Mouse (Mus musculus): ENCODE data around the gene Agxt2. TPM values are rescaled to one million over a fixed set of nuclear protein-coding genes. Genes with fewer than 3 reads are reported as not detected.

The Agxt2 gene
- polyA plus RNA-seq (2012; rRNA removed) = 0.16 TPM in 2 replicates

GRCm38 (mm10) chr15:10358039-10358948 is at the start of gene Agxt2:
Gene Agxt2, plus strand, starts transcription at chr15:10358532.
- DNase-seq (ENCODE audit: low read depth) = no peak

GRCm38 (mm10) chr15:10311826-10312225 is 46.5 kb upstream of the Agxt2 start:
- DNase-seq (ENCODE audit: low read depth) = no peak

- no peak for DNase-seq (ENCODE audit: low read depth)
Observed at GRCm38 (mm10) chr15:10313522-10314455, 44.5 kb upstream of the Agxt2 start.

- DNase-seq (ENCODE audit: low read depth) = no peak
Observed at GRCm38 (mm10) chr15:10325080-10325479, 33.3 kb upstream of the Agxt2 start, which contains the start of gene Gm21973. Gene Gm21973, plus strand, starts transcription at chr15:10325380.

- DNase-seq (ENCODE audit: low read depth) = no peak
Observed at GRCm38 (mm10) chr15:10330626-10331025, 27.7 kb upstream of the Agxt2 start.

GRCm38 (mm10) chr15:10332566-10332965 is 25.8 kb upstream of the Agxt2 start:
- DNase-seq (ENCODE audit: low read depth) = no peak

- DNase-seq (ENCODE audit: low read depth) = no peak
Observed at GRCm38 (mm10) chr15:10338606-10339005, 19.7 kb upstream of the Agxt2 start.

GRCm38 (mm10) chr15:10347044-10347443 is 11.3 kb upstream of the Agxt2 start:
- DNase-seq (ENCODE audit: low read depth) = no peak

GRCm38 (mm10) chr15:10366331-10366730 is 8.0 kb downstream of the Agxt2 start:
- DNase-seq (ENCODE audit: low read depth) = no peak

- DNase-seq (ENCODE audit: low read depth) = no peak
Observed at GRCm38 (mm10) chr15:10375404-10375803, 17.1 kb downstream of the Agxt2 start.

- no peak for DNase-seq (ENCODE audit: low read depth)
Observed at GRCm38 (mm10) chr15:10378338-10378959, 20.1 kb downstream of the Agxt2 start.

- no peak for DNase-seq (ENCODE audit: low read depth)
Observed at GRCm38 (mm10) chr15:10379757-10380458, 21.6 kb downstream of the Agxt2 start.

- DNase-seq (ENCODE audit: low read depth) = no peak
Observed at GRCm38 (mm10) chr15:10387263-10387662, 28.9 kb downstream of the Agxt2 start.

- DNase-seq (ENCODE audit: low read depth) = no peak
Observed at GRCm38 (mm10) chr15:10399795-10400194, 41.5 kb downstream of the Agxt2 start.

GRCm38 (mm10) chr15:10400415-10400814 is 42.1 kb downstream of the Agxt2 start:
- no peak for DNase-seq (ENCODE audit: low read depth)

- no peak for DNase-seq (ENCODE audit: low read depth)
Observed at GRCm38 (mm10) chr15:10409842-10410241, 51.5 kb downstream of the Agxt2 start.

- DNase-seq (ENCODE audit: low read depth) = no peak
Observed at GRCm38 (mm10) chr15:10410881-10411280, 52.5 kb downstream of the Agxt2 start.

- DNase-seq (ENCODE audit: low read depth) = no peak
Observed at GRCm38 (mm10) chr15:10413656-10414055, 55.3 kb downstream of the Agxt2 start.

GRCm38 (mm10) chr15:10421138-10421784 is 62.9 kb downstream of the Agxt2 start:
- DNase-seq (ENCODE audit: low read depth) = no peak

- no peak for DNase-seq (ENCODE audit: low read depth)
Observed at GRCm38 (mm10) chr15:10421785-10422144, 63.4 kb downstream of the Agxt2 start.

GRCm38 (mm10) chr15:10426124-10426523 is 67.8 kb downstream of the Agxt2 start:
- no peak for DNase-seq (ENCODE audit: low read depth)
